Mouse (Mus musculus) thymus, adult 2 months (tissue): ENCODE results near the gene Pif1.

ENCODE experiments used
- CTCF ChIP-seq: fragments of 200-500 bp; IDR thresholded peaks from 2 replicates; pipeline ENCODE4 v1.5.1; 2012; ENCODE audit warnings: mild to moderate bottlenecking, control low read depth, low read length, moderate library complexity, borderline replicate concordance; ENCODE audit not compliant: control insufficient read depth, poor library complexity, insufficient read depth; ENCODE audit errors: extremely low read depth
- POLR2A ChIP-seq: fragments of 200-500 bp; IDR thresholded peaks from 2 replicates; pipeline ENCODE4 v1.6.1; 2012; ENCODE audit warnings: mild to moderate bottlenecking, low read length, control low read depth, moderate library complexity; ENCODE audit not compliant: control insufficient read depth, poor library complexity, insufficient read depth; ENCODE audit errors: extremely low read depth

DNA sequence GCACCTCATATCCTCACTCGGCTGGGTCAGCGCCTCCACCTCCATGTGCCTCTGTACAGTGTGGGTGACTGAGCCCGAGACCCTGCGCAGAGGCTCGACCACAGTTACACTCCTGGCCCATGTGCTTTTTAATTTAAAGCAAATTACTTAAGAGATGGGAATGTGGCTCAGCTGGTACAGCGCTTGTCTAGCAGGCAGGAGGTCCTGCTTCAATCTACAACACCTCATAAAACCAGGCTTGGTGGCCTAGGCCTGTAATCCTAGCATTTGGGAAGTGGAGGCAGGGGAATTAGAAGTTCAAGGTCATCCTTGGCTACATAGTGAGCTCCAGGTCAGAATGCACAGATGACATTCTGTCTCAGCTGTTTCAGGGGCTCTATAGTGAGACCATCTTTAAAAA is 28.2 kb upstream of the Pif1 start:
- TF ChIP-seq CTCF (no peak), POLR2A (no peak)
